Mouse (Mus musculus) limb, embryonic 14.5 days (tissue): ENCODE measurements around the gene Tsga10. TPM values are rescaled to one million over a fixed set of nuclear protein-coding genes. Genes with fewer than 3 reads are reported as not detected.

Experiments
- ATAC-seq: fragments of 200-750 bp; cut with Nextera tagmentation; 2 replicates; pipeline ENCODE4 v1.8.0; 2017; ENCODE audit warnings: low read depth, moderate number of reproducible peaks, moderate TSS enrichment; ENCODE audit not compliant: low FRiP score
- DNase-seq: peaks from one replicate; pipeline ENCODE4 v3.0.0-alpha.2; 2015; ENCODE audit warnings: low spot score
- H3K27ac ChIP-seq: fragments of 300-500 bp; sonication (generic); replicated peaks from 2 replicates; pipeline ENCODE4 v1.5.1; 2014; ENCODE audit warnings: low read depth, mild to moderate bottlenecking, low read length, moderate library complexity, mixed read lengths
- H3K27me3 ChIP-seq: fragments of 300-500 bp; sonication (generic); 2 replicates; pipeline ENCODE4 v1.6.1; 2014; ENCODE audit warnings: low read length, mixed read lengths; ENCODE audit not compliant: control insufficient read depth, insufficient read depth
- H3K36me3 ChIP-seq: fragments of 300-500 bp; sonication (generic); 2 replicates; pipeline ENCODE4 v1.6.1; 2014; ENCODE audit warnings: mild to moderate bottlenecking, low read length, moderate library complexity, mixed read lengths; ENCODE audit not compliant: control insufficient read depth, insufficient read depth
- H3K4me1 ChIP-seq: fragments of 300-500 bp; sonication (generic); 2 replicates; pipeline ENCODE4 v1.6.1; 2014; ENCODE audit warnings: antibody characterized with exemption, low read length, mixed read lengths; ENCODE audit not compliant: control insufficient read depth, insufficient read depth
- H3K4me2 ChIP-seq: fragments of 300-500 bp; sonication (generic); replicated peaks from 2 replicates; pipeline ENCODE4 v1.6.1; 2014; ENCODE audit warnings: low read depth, mild to moderate bottlenecking, low read length, moderate library complexity; ENCODE audit not compliant: severe bottlenecking
- H3K4me3 ChIP-seq: fragments of 300-500 bp; sonication (generic); replicated peaks from 2 replicates; pipeline ENCODE4 v1.5.1; 2014; ENCODE audit warnings: low read length
- H3K9ac ChIP-seq: fragments of 300-500 bp; sonication (generic); 2 replicates; pipeline ENCODE4 v1.6.1; 2014; ENCODE audit warnings: mild to moderate bottlenecking, low read depth, low read length, moderate library complexity; ENCODE audit not compliant: severe bottlenecking
- H3K9me3 ChIP-seq: fragments of 300-500 bp; sonication (generic); 2 replicates; pipeline ENCODE4 v1.6.1; 2016; ENCODE audit warnings: low read length; ENCODE audit not compliant: control insufficient read depth
- POLR2A ChIP-seq: fragments of 200-500 bp; IDR thresholded peaks from 2 replicates; pipeline ENCODE4 v1.8.0; 2012; ENCODE audit warnings: inconsistent platforms, mild to moderate bottlenecking, moderate library complexity, borderline replicate concordance; ENCODE audit not compliant: insufficient read depth, insufficient read length; ENCODE audit errors: extremely low read depth
- WGBS: fragments of 180-500 bp; shearing (Covaris S2); extraction: QIAGEN DNeasy Blood & Tissue Kit; methylation state at CpG from one replicate; pipeline ENCODE4 v1.1.7; 2014; 5-methylcytosine and 5-hydroxymethylcytosine counted together
- polyA plus RNA-seq, 2 experiments: library from polyadenylated mRNA; depleted of rRNA in 1 of 2; stranded (reverse) in 1 of 2; unstranded in 1 of 2; fragments of >200 nt; fragmentation: Nextera tagmentation in 1 of 2; extraction: Ambion mirVana in 1 of 2; gene quantifications; 2 replicates each; pipeline versions ENCODE4 v1.2.1 to v1.2.3; 2012 to 2014

Gene Tsga10
- polyA plus RNA-seq, 2 experiments: 4.9 to 6.1 TPM

DNA sequence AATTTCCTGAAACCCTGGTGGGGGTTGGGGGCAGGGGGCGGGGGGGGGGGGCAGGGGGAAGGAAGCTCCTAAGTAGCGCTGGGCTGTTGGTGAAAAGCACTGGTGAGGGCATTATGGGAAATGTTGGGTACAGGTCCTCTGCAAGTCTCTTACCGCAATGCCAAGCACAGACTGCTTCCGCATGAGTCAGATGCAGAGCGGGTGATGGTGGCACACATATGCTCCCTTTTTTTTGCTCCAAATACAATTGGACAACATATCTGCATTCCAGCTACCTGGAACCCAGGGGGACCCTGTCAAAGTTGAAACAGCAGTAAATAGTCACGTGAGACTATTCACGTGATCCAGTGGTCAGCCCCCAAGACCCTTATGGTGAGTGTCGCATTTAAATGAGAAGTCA, 139.0 kb downstream of the Tsga10 start:
- Histone ChIP-seq H3K4me2 (no peak overlapping the region), H3K9me3 (no peaks in the 10 kb centered on the region), H3K27me3 (no peaks in the 10 kb centered on the region), H3K9ac (no peak overlapping the region), H3K4me3 (no peak overlapping the region), H3K4me1 (no peaks in the 10 kb centered on the region), H3K36me3 (no peaks in the 10 kb centered on the region), H3K27ac (no peak overlapping the region)
- WGBS: 88% methylated on average over 7 of the region's 8 CpGs
- ATAC-seq (no peak), DNase-seq (no peak)
- no peak for TF ChIP-seq POLR2A

DNA sequence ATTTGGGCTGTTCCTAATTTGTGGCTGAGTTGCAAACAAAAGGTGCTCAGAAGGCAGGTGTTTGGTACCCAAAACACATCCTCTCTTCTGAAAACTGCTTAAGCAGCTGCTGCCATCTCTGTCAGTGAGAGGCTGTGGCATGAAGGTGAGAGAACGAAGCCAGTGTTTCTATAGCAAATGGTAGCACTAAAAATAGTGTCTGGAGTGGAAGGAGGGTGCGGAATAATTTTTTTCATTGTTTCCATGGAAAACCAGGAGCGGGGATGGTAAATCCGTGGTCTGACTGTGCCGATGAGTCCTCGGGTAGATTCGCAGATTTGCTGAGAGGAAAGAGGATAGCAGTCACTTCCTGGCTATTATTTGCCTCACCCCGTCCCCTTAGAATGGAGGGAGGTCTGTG, 139.8 kb downstream of the Tsga10 start:
- Histone ChIP-seq H3K27ac (no peak overlapping the region), H3K36me3 (no peaks in the 10 kb centered on the region), H3K27me3 (no peaks in the 10 kb centered on the region), H3K9ac (no peak overlapping the region), H3K4me2 (no peak overlapping the region), H3K4me3 (no peak overlapping the region), H3K4me1 (no peaks in the 10 kb centered on the region), H3K9me3 (no peaks in the 10 kb centered on the region)
- ATAC-seq (no peak), DNase-seq (no peak)
- no peak for TF ChIP-seq POLR2A
- WGBS: 84% methylated on average over 8 of the region's 8 CpGs

- H3K4me3 ChIP-seq: no peak overlapping the region
- H3K27ac ChIP-seq: no peak overlapping the region
- TF ChIP-seq POLR2A: no peak
- ATAC-seq (no peak), DNase-seq (no peak)
- no peak overlapping the region for H3K9ac ChIP-seq
- H3K4me2 ChIP-seq: no peak overlapping the region
- no peaks in the 10 kb centered on the region for H3K27me3 ChIP-seq
- no peaks in the 10 kb centered on the region for H3K9me3 ChIP-seq
- no peaks in the 10 kb centered on the region for H3K36me3 ChIP-seq
- 71% methylated on average over 12 of the region's 12 CpGs for WGBS
- no peaks in the 10 kb centered on the region for H3K4me1 ChIP-seq
These were observed 140.3 kb downstream of the Tsga10 start for GRCm38 (mm10) chr1:37725880-37726279.

- no peak overlapping the region for H3K4me2 ChIP-seq
- H3K9ac ChIP-seq: no peak overlapping the region
- no peaks in the 10 kb centered on the region for H3K36me3 ChIP-seq
- H3K4me3 ChIP-seq: no peak overlapping the region
- DNase-seq (no peak), ATAC-seq (no peak)
- H3K9me3 ChIP-seq: no peaks in the 10 kb centered on the region
- no peak for TF ChIP-seq POLR2A
- WGBS: 45% methylated on average over 5 of the region's 5 CpGs
- no peaks in the 10 kb centered on the region; the same call in 1 of the 2 replicates for H3K4me1 ChIP-seq
- H3K27ac ChIP-seq: no peak overlapping the region
- H3K27me3 ChIP-seq: no peaks in the 10 kb centered on the region
These were observed 145.1 kb downstream of the Tsga10 start for GRCm38 (mm10) chr1:37721092-37721491.

- Histone ChIP-seq H3K9me3 (no peaks in the 10 kb centered on the region), H3K9ac (peak within 1 kb of the TSS; percentile 61), H3K27ac (no peak within 1 kb of the TSS), H3K4me2 (peak within 1 kb of the TSS; percentile 94), H3K27me3 (no peaks in the 10 kb centered on the region), H3K4me1 (no peaks in the 10 kb centered on the region; the same call in 1 of the 2 replicates), H3K4me3 (peak within 1 kb of the TSS; percentile 61), H3K36me3 (no peaks in the 10 kb centered on the region)
- ATAC-seq (peak; percentile 84), DNase-seq (peak; percentile 49)
- TF ChIP-seq POLR2A: no peak
- WGBS: 2% methylated on average over 45 of the region's 69 CpGs
These were observed 146.2 kb downstream of the Tsga10 start, which contains the start of gene 2010300C02Rik for GRCm38 (mm10) chr1:37719761-37720640. TSS of gene 2010300C02Rik (minus strand) at chr1:37720085.
